Mouse (Mus musculus): ENCODE measurements around the gene Ly86.

Gene Ly86

GRCm38 (mm10) chr13:37458557-37458956, 113.5 kb downstream of the Ly86 start:
- DNase-seq (ENCODE audit: low spot score): no peak

DNA sequence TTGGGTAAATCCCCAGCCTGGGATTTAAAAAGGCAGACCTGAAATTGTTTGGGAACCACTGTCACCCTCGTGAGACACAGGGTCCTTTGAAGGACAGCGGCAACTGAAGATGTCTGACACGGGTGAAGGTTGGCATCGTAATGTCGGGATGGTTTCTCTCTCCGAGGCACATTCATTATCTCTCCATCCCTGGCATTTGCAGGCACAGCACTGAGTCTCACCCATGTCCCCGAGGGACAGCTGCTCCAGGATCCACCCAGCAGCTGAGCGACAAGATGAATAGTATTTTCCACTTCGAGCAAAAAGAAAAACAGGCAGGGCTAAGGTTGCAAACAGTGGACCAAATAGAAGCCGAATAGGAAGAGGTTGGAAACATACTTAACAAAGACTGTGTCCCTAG, 114.0 kb downstream of the Ly86 start:
- DNase-seq (ENCODE audit: low spot score): no peak

DNA sequence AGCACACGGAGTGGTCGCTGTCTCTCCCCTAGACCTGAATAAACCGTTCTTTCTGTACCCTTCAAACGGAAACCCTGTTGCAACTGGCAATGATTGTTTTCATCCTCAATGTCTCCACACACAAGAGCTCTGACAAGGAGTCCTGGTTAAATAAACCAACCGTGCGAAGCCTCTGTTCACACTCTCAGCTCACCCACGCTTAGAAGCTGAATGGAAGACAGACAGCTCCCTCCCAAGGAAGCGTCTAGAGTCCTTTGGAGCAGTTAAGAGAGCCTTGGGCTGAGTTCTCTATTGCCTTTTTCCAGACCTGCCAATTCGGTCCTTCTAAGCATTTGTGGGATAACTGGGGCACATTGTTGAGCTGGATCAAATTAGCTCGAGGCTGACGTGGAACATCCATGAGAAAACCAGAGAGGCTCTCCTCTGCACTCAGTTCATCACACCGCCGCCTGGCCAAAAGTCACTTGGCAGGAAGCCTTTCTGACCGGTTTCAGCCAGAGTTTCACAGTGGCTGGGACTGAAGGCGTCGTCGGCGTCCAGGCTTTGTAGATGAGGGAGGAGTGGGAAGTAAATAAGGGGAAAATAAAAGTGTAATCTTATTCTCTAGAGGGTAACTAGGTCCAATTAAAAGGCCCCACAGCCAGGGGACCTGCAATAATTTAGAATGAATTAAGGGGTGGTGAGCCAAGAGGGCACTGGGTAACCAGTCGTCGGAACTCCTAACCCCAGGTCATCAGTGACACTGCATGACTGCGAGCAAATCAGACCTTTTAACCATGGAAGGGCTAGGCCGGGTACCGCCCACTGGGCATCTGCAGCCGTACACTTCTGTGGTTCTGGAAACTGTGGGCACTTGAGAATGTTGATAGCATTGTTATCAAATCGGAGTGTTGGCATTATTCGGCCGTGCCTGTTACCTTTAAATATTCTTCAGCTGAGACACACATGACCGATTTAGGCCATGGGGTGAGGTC, 115.2 kb downstream of the Ly86 start:
- peak; percentile 82 for DNase-seq (ENCODE audit: low spot score)

- peak; percentile 84 for DNase-seq (ENCODE audit: low spot score)
These were observed 117.2 kb downstream of the Ly86 start for GRCm38 (mm10) chr13:37462049-37462702.

- DNase-seq (ENCODE audit: low spot score): no peak
These were observed 120.7 kb downstream of the Ly86 start for GRCm38 (mm10) chr13:37465710-37466109.

- DNase-seq (ENCODE audit: low spot score): peak; percentile 94
These were observed 122.8 kb downstream of the Ly86 start for GRCm38 (mm10) chr13:37467795-37468194.

Data from lung, postnatal 25 days (tissue).